Mouse (Mus musculus): ENCODE measurements at regions not wholly inside any gene's neighbourhood (a gene's known extent, or its start where the extent isn't known, plus 50 kb on each side); places are given as distances from the start of the nearest gene placed in this dataset.

- TF ChIP-seq CTCF (IDR thresholded peaks at IDR 0.05) (no peak), EP300 (IDR thresholded peaks at IDR 0.05) (no peak)
Measured at GRCm38 (mm10) chr9:85096520-85096919, 216.1 kb upstream of the Gm11114 start.

Measured in lung, postnatal 0 days (tissue).